Mouse (Mus musculus) spleen, adult 2 months (tissue): ENCODE results near the gene Arhgap45.
"Not testable (repeated sequence)": the region's sequence is repeated elsewhere in the genome, so short reads cannot be mapped to it uniquely, and the experiment has no call there.

ENCODE experiments used
- CTCF ChIP-seq: fragments of 200-500 bp; IDR thresholded peaks from 2 replicates; pipeline ENCODE4 v1.5.1; 2011; ENCODE audit warnings: mild to moderate bottlenecking, inconsistent platforms; ENCODE audit not compliant: insufficient read depth, insufficient read length, insufficient replicate concordance; ENCODE audit errors: extremely low read depth
- POLR2A ChIP-seq: fragments of 200-500 bp; IDR thresholded peaks from 2 replicates; pipeline ENCODE4 v1.6.1; 2011; ENCODE audit warnings: low read depth, low read length, inconsistent platforms

GRCm38 (mm10) chr10:80054911-80055310 is 38.5 kb downstream of the Arhgap45 start:
- TF ChIP-seq CTCF, POLR2A: not testable (repeated sequence)
